Mouse (Mus musculus): ENCODE measurements around the gene Btnl9.

- TF ChIP-seq GATA1 (IDR thresholded peaks at IDR 0.05; ENCODE audit: low read length) (no peak), TAL1 (IDR thresholded peaks at IDR 0.05; ENCODE audit: low read length) (no peak)
Measured at GRCm38 (mm10) chr11:49189737-49190136, 2.8 kb upstream of the Btnl9 start.
